ENCODE assay signal across 8 mouse cellular contexts in the genomic region with DNA sequence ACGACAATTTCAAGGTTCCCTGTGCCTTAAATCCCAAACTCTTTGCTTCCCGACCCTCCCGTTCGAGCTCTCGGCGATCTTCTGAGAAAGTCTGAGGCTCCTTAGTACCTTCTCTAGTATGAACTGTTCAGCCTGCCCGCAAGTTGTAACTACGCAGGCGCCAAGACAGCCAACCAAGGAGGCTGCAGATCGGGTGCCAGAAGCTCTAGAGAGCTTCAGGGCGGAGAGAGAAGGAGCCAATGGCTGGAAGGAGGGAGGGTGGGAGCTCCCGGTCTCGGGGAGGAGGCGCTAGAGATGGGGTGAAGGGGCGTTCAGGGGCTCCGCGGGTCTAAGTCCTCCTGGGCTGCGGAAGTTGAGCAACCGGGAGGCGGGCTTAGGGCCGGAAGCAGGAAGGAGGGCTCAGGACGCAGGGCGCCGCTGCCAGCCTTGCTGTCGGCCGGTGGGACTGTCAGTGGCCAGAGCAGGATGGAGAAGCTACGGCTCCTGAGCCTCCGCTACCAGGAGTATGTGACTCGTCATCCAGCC. TPM values are rescaled to one million over a fixed set of nuclear protein-coding genes. Genes with fewer than 3 reads are reported as not detected.
DNase-seq lines count a peak whose midpoint lies in the region; ATAC-seq lines count a peak whose summit lies in the region.

No protein-coding gene starts in this region.

- peaks cover 24% of the 10 kb centered on the region for H3K36me3 ChIP-seq in intestine, embryonic 14.5 days (ENCODE audit: control insufficient read depth, insufficient read depth, low read length)

- H3K9me3 ChIP-seq in intestine, embryonic 14.5 days (ENCODE audit: control insufficient read depth, low read length): no peaks in the 10 kb centered on the region

- DNase-seq in adrenal gland, adult 18-20 months (ENCODE audit: low spot score in 2 of 2): peak; percentile 87 to 90
- peak; percentile 95 for DNase-seq in embryo, embryonic 11 days
- peak; percentile 98 for DNase-seq in gastrocnemius, postnatal 25 days
- DNase-seq in intestine, embryonic 14.5 days (ENCODE audit: low spot score): peak; percentile 94
- DNase-seq in left cerebral cortex, postnatal 14 days (ENCODE audit: low spot score in 2 of 2): peak; percentile 94 to 98
- peak; percentile 97 for DNase-seq in mesoderm, embryonic 11.5 days (ENCODE audit: low read depth, low spot score)
- DNase-seq in right cerebral cortex, postnatal 36 days (ENCODE audit: low spot score in 2 of 2): peak; percentile 92 to 96
- peak; percentile 99 for DNase-seq in yolk sac, embryonic 10.5 days (ENCODE audit: low spot score)

- peak overlapping the region; percentile 64 for H3K9ac ChIP-seq in intestine, embryonic 14.5 days (ENCODE audit: low read length)

- peak overlapping the region; percentile 88 for H3K4me3 ChIP-seq in intestine, embryonic 14.5 days (ENCODE audit: low read depth, low read length)

- H3K27ac ChIP-seq in intestine, embryonic 14.5 days (ENCODE audit: low read depth): peak overlapping the region; percentile 58

- H3K27me3 ChIP-seq in intestine, embryonic 14.5 days (replicated peaks; ENCODE audit: control insufficient read depth, insufficient read depth, low read length): peaks cover 14% of the 10 kb centered on the region

- peak; percentile 86 for ATAC-seq in intestine, embryonic 14.5 days (replicated peaks; ENCODE audit: low FRiP score, low TSS enrichment, low read depth)

- peak overlapping the region; percentile 95 for H3K4me2 ChIP-seq in intestine, embryonic 14.5 days (ENCODE audit: low read length)

- peaks cover 26% of the 10 kb centered on the region for H3K4me1 ChIP-seq in intestine, embryonic 14.5 days (replicated peaks; ENCODE audit: control insufficient read depth, insufficient read depth, low read length)

- intact Hi-C loops in left cerebral cortex, postnatal 14 days (cut with DNase I): loop anchor here (10.0 kb wide), 1 partner anchor 390 kb away; no protein-coding TSS in a partner anchor

- under 1% methylated on average over 28 of the region's 29 CpGs for WGBS in intestine, embryonic 14.5 days

RNA-seq across cellular contexts. Expression of gene Large2, which starts 0.5 kb away (rescaled TPM):
- total RNA-seq in adrenal gland, adult 18-20 months (2021): 1 to 10 TPM in 1 of 2 experiments, not detected in 1; 2.7 TPM
- under 1 TPM; 0.54 to 0.88 TPM for total RNA-seq in gastrocnemius, postnatal 25 days (2021)
- 11.6 and 12.6 TPM in 2 replicates for polyA plus RNA-seq in intestine, embryonic 14.5 days (2014; fragmentation: Nextera tagmentation; extraction: Ambion mirVana)
- total RNA-seq in left cerebral cortex, postnatal 14 days (2021): under 1 TPM; 0.42 to 0.77 TPM

RNA-seq across cellular contexts. Expression of gene Pex16, which starts 0.7 kb away (rescaled TPM):
- 100 to 1,000 TPM in 1 of 2 experiments, 10 to 100 TPM in 1; 90.6 to 183 TPM for total RNA-seq in adrenal gland, adult 18-20 months (2021)
- 10 to 100 TPM; 16.7 to 18.9 TPM for total RNA-seq in gastrocnemius, postnatal 25 days (2021)
- 25.2 and 27.9 TPM in 2 replicates for polyA plus RNA-seq in intestine, embryonic 14.5 days (2014; fragmentation: Nextera tagmentation; extraction: Ambion mirVana)
- total RNA-seq in left cerebral cortex, postnatal 14 days (2021): 10 to 100 TPM; 36.5 to 41.2 TPM

RNA-seq across cellular contexts. Expression of gene 1700029I15Rik, which starts 7.2 kb away (rescaled TPM):
- 10 to 100 TPM in 1 of 2 experiments, 1 to 10 TPM in 1; 6.6 to 15.3 TPM for total RNA-seq in adrenal gland, adult 18-20 months (2021)
- total RNA-seq in gastrocnemius, postnatal 25 days (2021): 1 to 10 TPM in 1 of 2 experiments, under 1 TPM in 1; 0.87 to 1.0 TPM
- 1.7 TPM in 2 replicates for polyA plus RNA-seq in intestine, embryonic 14.5 days (2014; fragmentation: Nextera tagmentation; extraction: Ambion mirVana)
- 1 to 10 TPM; 2.9 to 4.0 TPM for total RNA-seq in left cerebral cortex, postnatal 14 days (2021)

RNA-seq across cellular contexts. Expression of gene Mapk8ip1, which starts 25.9 kb away (rescaled TPM):
- total RNA-seq in adrenal gland, adult 18-20 months (2021): 10 to 100 TPM; 29.6 to 32.3 TPM
- 1 to 10 TPM; 7.9 to 9.2 TPM for total RNA-seq in gastrocnemius, postnatal 25 days (2021)
- polyA plus RNA-seq in intestine, embryonic 14.5 days (2014; fragmentation: Nextera tagmentation; extraction: Ambion mirVana): 11.8 and 13.2 TPM in 2 replicates
- total RNA-seq in left cerebral cortex, postnatal 14 days (2021): 100 to 1,000 TPM; 392 to 397 TPM

RNA-seq across cellular contexts. Expression of gene Cry2, which starts 58.7 kb away (rescaled TPM):
- 10 to 100 TPM; 20.6 to 46.2 TPM for total RNA-seq in adrenal gland, adult 18-20 months (2021)
- 10 to 100 TPM; 11.9 to 19.8 TPM for total RNA-seq in gastrocnemius, postnatal 25 days (2021)
- polyA plus RNA-seq in intestine, embryonic 14.5 days (2014; fragmentation: Nextera tagmentation; extraction: Ambion mirVana): 16.7 and 18.2 TPM in 2 replicates
- total RNA-seq in left cerebral cortex, postnatal 14 days (2021): 100 to 1,000 TPM; 109 to 116 TPM

Comparison
In these comparisons a context has a peak if more than half of its experiments do, and no peak if none do; other contexts are left out.
1. Peak in every context shown above with its lines: DNase-seq, ATAC-seq, H3K4me3 ChIP-seq and H3K27ac ChIP-seq.